Mouse (Mus musculus): Measurements from ENCODE around the gene Wdr89.

- TF ChIP-seq MYOD1 (IDR thresholded peaks at IDR 0.05; ENCODE audit: control insufficient read depth, insufficient read length, low read depth) (no peak), CTCF (IDR thresholded peaks at IDR 0.05; ENCODE audit: control insufficient read depth, insufficient read depth, insufficient read length) (no peak), FOSL1 (IDR thresholded peaks at IDR 0.05; ENCODE audit: insufficient read depth, low read length, poor library complexity, severe bottlenecking) (no peak), MYOG (IDR thresholded peaks at IDR 0.05; ENCODE audit: control insufficient read depth, extremely low read depth, insufficient read length) (no peak)
These were observed 21.1 kb downstream of the Wdr89 start for GRCm38 (mm10) chr12:75648281-75648680.
